Mouse (Mus musculus) neural tube, embryonic 14.5 days (tissue): ENCODE measurements around the gene Akt3. TPM values are rescaled to one million over a fixed set of nuclear protein-coding genes. Genes with fewer than 3 reads are reported as not detected.
A peak's percentile ranks its signal among the peaks of the same experiment; 100 is the strongest.

ENCODE experiments used
- ATAC-seq: fragments of 200-750 bp; cut with Nextera tagmentation; 2 replicates; pipeline ENCODE4 v1.8.0; 2017; ENCODE audit warnings: low read depth, mild to moderate bottlenecking, moderate TSS enrichment, moderate library complexity
- H3K27ac ChIP-seq: fragments of 300-500 bp; sonication (generic); 2 replicates; pipeline ENCODE4 v1.5.1; 2014; ENCODE audit warnings: low read depth, mild to moderate bottlenecking, control low read depth, low read length, moderate library complexity, mixed read lengths
- H3K27me3 ChIP-seq: fragments of 300-500 bp; sonication (generic); 2 replicates; pipeline ENCODE4 v1.6.1; 2014; ENCODE audit warnings: low read length; ENCODE audit not compliant: control insufficient read depth, insufficient read depth
- H3K36me3 ChIP-seq: fragments of 300-500 bp; sonication (generic); 2 replicates; pipeline ENCODE4 v1.6.1; 2014; ENCODE audit warnings: low read length, mixed read lengths; ENCODE audit not compliant: control insufficient read depth, insufficient read depth
- H3K4me1 ChIP-seq: fragments of 300-500 bp; sonication (generic); 2 replicates; pipeline ENCODE4 v1.6.1; 2014; ENCODE audit warnings: low read length; ENCODE audit not compliant: control insufficient read depth, insufficient read depth
- H3K4me2 ChIP-seq: fragments of 300-500 bp; sonication (generic); 2 replicates; pipeline ENCODE4 v1.6.1; 2014; ENCODE audit warnings: mild to moderate bottlenecking, low read depth, low read length, control low read depth
- H3K4me3 ChIP-seq: fragments of 300-500 bp; sonication (generic); 2 replicates; pipeline ENCODE4 v1.5.1; 2014; ENCODE audit warnings: low read depth, low read length, control low read depth, mixed read lengths
- H3K9ac ChIP-seq: fragments of 300-500 bp; sonication (generic); replicated peaks from 2 replicates; pipeline ENCODE4 v1.6.1; 2014; ENCODE audit warnings: low read depth, mild to moderate bottlenecking, control low read depth, low read length, mixed read lengths
- H3K9me3 ChIP-seq: fragments of 300-500 bp; sonication (generic); 2 replicates; pipeline ENCODE4 v1.6.1; 2016; ENCODE audit warnings: low read length; ENCODE audit not compliant: control insufficient read depth
- WGBS: fragments of 180-500 bp; shearing (Covaris S2); extraction: QIAGEN DNeasy Blood & Tissue Kit; methylation state at CpG from one replicate; pipeline ENCODE4 v1.1.7; 2014; 5-methylcytosine and 5-hydroxymethylcytosine counted together
- polyA plus RNA-seq: library from polyadenylated mRNA; unstranded; fragments of >200 nt; fragmentation: Nextera tagmentation; extraction: Ambion mirVana; gene quantifications from 2 replicates; pipeline ENCODE4 v1.2.1, GENCODE M21; 2014

The Akt3 gene
- polyA plus RNA-seq, 1 experiment from 2014 or later: 24.0 TPM

- no peak overlapping the region for H3K4me3 ChIP-seq
- H3K4me1 ChIP-seq: peaks cover 35% of the 10 kb centered on the region
- H3K36me3 ChIP-seq: no peaks in the 10 kb centered on the region
- H3K4me2 ChIP-seq: no peak overlapping the region
- no peaks in the 10 kb centered on the region for H3K9me3 ChIP-seq
- H3K27ac ChIP-seq: peak overlapping the region; percentile 13; the same call in 1 of the 2 replicates
- WGBS: 81% methylated on average over 4 of the region's 4 CpGs
- H3K27me3 ChIP-seq: no peaks in the 10 kb centered on the region
- ATAC-seq: no peak
- no peak overlapping the region; the same call in 1 of the 2 replicates for H3K9ac ChIP-seq
Observed at GRCm38 (mm10) chr1:176995419-176995775, 262.6 kb downstream of the Akt3 start.

- Histone ChIP-seq H3K9me3 (no peaks in the 10 kb centered on the region), H3K4me2 (no peak overlapping the region), H3K27ac (peak overlapping the region; percentile 13; the same call in 1 of the 2 replicates), H3K9ac (no peak overlapping the region; the same call in 1 of the 2 replicates), H3K36me3 (no peaks in the 10 kb centered on the region), H3K27me3 (no peaks in the 10 kb centered on the region), H3K4me3 (no peak overlapping the region), H3K4me1 (peaks cover 35% of the 10 kb centered on the region)
- ATAC-seq: 0 out of 2 replicates have a peak, but pooled peaks have one; percentile 9
- 8% methylated on average over 11 of the region's 11 CpGs for WGBS
Observed at GRCm38 (mm10) chr1:176994707-176995418, 263.1 kb downstream of the Akt3 start.

GRCm38 (mm10) chr1:176994087-176994486 lies 263.9 kb downstream of the Akt3 start:
- peak overlapping the region; percentile 41; the same call in 1 of the 2 replicates for H3K27ac ChIP-seq
- 12% methylated on average over 7 of the region's 7 CpGs for WGBS
- peak; percentile 57; the same call in 1 of the 2 replicates for ATAC-seq
- no peaks in the 10 kb centered on the region for H3K36me3 ChIP-seq
- H3K9ac ChIP-seq: no peak overlapping the region
- no peaks in the 10 kb centered on the region for H3K9me3 ChIP-seq
- no peak overlapping the region for H3K4me3 ChIP-seq
- H3K4me2 ChIP-seq: no peak overlapping the region
- H3K4me1 ChIP-seq: peaks cover 28% of the 10 kb centered on the region
- no peaks in the 10 kb centered on the region for H3K27me3 ChIP-seq

- Histone ChIP-seq H3K27me3 (no peaks in the 10 kb centered on the region), H3K4me3 (no peak overlapping the region), H3K4me1 (peaks cover 25% of the 10 kb centered on the region), H3K4me2 (no peak overlapping the region), H3K9me3 (no peaks in the 10 kb centered on the region), H3K27ac (peak overlapping the region; percentile 41; the same call in 1 of the 2 replicates), H3K9ac (no peak overlapping the region), H3K36me3 (no peaks in the 10 kb centered on the region)
- WGBS: 74% methylated on average over 18 of the region's 18 CpGs
- no peak for ATAC-seq
Observed at GRCm38 (mm10) chr1:176993141-176994010, 264.6 kb downstream of the Akt3 start.

- no peak for ATAC-seq
- Histone ChIP-seq H3K9me3 (no peaks in the 10 kb centered on the region), H3K4me2 (no peak overlapping the region), H3K36me3 (no peaks in the 10 kb centered on the region), H3K4me3 (no peak overlapping the region), H3K27ac (no peak overlapping the region), H3K4me1 (peaks cover 19% of the 10 kb centered on the region), H3K9ac (no peak overlapping the region), H3K27me3 (no peaks in the 10 kb centered on the region)
- WGBS: 25% methylated on average over 8 of the region's 8 CpGs
Observed at GRCm38 (mm10) chr1:176992517-176992916, 265.5 kb downstream of the Akt3 start.

- Histone ChIP-seq H3K27ac (no peak overlapping the region), H3K27me3 (no peaks in the 10 kb centered on the region), H3K9ac (no peak overlapping the region), H3K9me3 (no peaks in the 10 kb centered on the region), H3K4me1 (peaks cover 12% of the 10 kb centered on the region), H3K4me3 (no peak overlapping the region), H3K4me2 (no peak overlapping the region), H3K36me3 (no peaks in the 10 kb centered on the region)
- ATAC-seq: no peak
- 96% methylated on average over 4 of the region's 4 CpGs for WGBS
Observed at GRCm38 (mm10) chr1:176991473-176991872, 266.5 kb downstream of the Akt3 start.

GRCm38 (mm10) chr1:176986990-176987740 lies 270.8 kb downstream of the Akt3 start:
- no peaks in the 10 kb centered on the region for H3K36me3 ChIP-seq
- WGBS: 58% methylated on average over 6 of the region's 6 CpGs
- H3K4me3 ChIP-seq: no peak overlapping the region
- no peaks in the 10 kb centered on the region for H3K9me3 ChIP-seq
- ATAC-seq: no peak
- no peak overlapping the region for H3K9ac ChIP-seq
- no peaks in the 10 kb centered on the region for H3K27me3 ChIP-seq
- no peak overlapping the region for H3K4me2 ChIP-seq
- H3K27ac ChIP-seq: 0 out of 2 replicates have a peak overlapping the region, but pooled peaks have one; percentile 18
- no peaks in the 10 kb centered on the region; the same call in 1 of the 2 replicates for H3K4me1 ChIP-seq

- Histone ChIP-seq H3K4me1 (no peaks in the 10 kb centered on the region; the same call in 1 of the 2 replicates), H3K9me3 (no peaks in the 10 kb centered on the region), H3K36me3 (no peaks in the 10 kb centered on the region), H3K27me3 (no peaks in the 10 kb centered on the region), H3K27ac (no peak overlapping the region), H3K4me2 (no peak overlapping the region), H3K4me3 (no peak overlapping the region), H3K9ac (no peak overlapping the region)
- WGBS: 43% methylated on average over 6 of the region's 6 CpGs
- ATAC-seq: no peak
Observed at GRCm38 (mm10) chr1:176986275-176986674, 271.7 kb downstream of the Akt3 start.
